Mouse (Mus musculus) midbrain, embryonic 15.5 days (tissue): ENCODE results near the gene Fgf11. TPM values are rescaled to one million over a fixed set of nuclear protein-coding genes. Genes with fewer than 3 reads are reported as not detected.
A peak's percentile ranks its signal among the peaks of the same experiment; 100 is the strongest.

ENCODE experiments used
- ATAC-seq: fragments of 200-750 bp; cut with Nextera tagmentation; replicated peaks from 2 replicates; pipeline ENCODE4 v1.8.0; 2017; ENCODE audit warnings: moderate TSS enrichment
- H3K27ac ChIP-seq: fragments of 300-500 bp; sonication (generic); 2 replicates; pipeline ENCODE4 v1.5.1; 2015; ENCODE audit warnings: mild to moderate bottlenecking, inconsistent platforms
- H3K27me3 ChIP-seq: fragments of 300-500 bp; sonication (generic); replicated peaks from 2 replicates; pipeline ENCODE4 v1.6.1; 2015; ENCODE audit warnings: inconsistent platforms
- H3K36me3 ChIP-seq: fragments of 300-500 bp; sonication (generic); replicated peaks from 2 replicates; pipeline ENCODE4 v1.6.1; 2015; ENCODE audit warnings: inconsistent platforms
- H3K4me1 ChIP-seq: fragments of 300-500 bp; sonication (generic); 2 replicates; pipeline ENCODE4 v1.6.1; 2015; ENCODE audit warnings: inconsistent platforms
- H3K4me2 ChIP-seq: fragments of 300-500 bp; sonication (generic); 2 replicates; pipeline ENCODE4 v1.6.1; 2015; ENCODE audit warnings: inconsistent platforms, mild to moderate bottlenecking, moderate library complexity
- H3K4me3 ChIP-seq: fragments of 300-500 bp; sonication (generic); 2 replicates; pipeline ENCODE4 v1.5.1; 2015; ENCODE audit warnings: mild to moderate bottlenecking, inconsistent platforms
- H3K9ac ChIP-seq: fragments of 300-500 bp; sonication (generic); 2 replicates; pipeline ENCODE4 v1.6.1; 2015; ENCODE audit warnings: mild to moderate bottlenecking, inconsistent platforms
- H3K9me3 ChIP-seq: fragments of 300-500 bp; sonication (generic); 2 replicates; pipeline ENCODE4 v1.6.1; 2016; ENCODE audit warnings: inconsistent platforms
- WGBS: fragments of 180-500 bp; shearing (Covaris S2); methylation state at CpG from one replicate; pipeline ENCODE4 v1.1.7; 2015; ENCODE audit warnings: mixed read lengths; 5-methylcytosine and 5-hydroxymethylcytosine counted together
- polyA plus RNA-seq: library from polyadenylated mRNA; unstranded; fragments of >200 nt; fragmentation: Nextera tagmentation; extraction: Ambion mirVana; gene quantifications from 2 replicates; pipeline ENCODE4 v1.2.1, GENCODE M21; 2015

Gene Fgf11
- polyA plus RNA-seq, 1 experiment from 2014 or later = 4.5 TPM

GRCm38 (mm10) chr11:69797924-69798323 is 3.7 kb downstream of the Fgf11 start:
- no peaks in the 10 kb centered on the region for H3K9me3 ChIP-seq
- 74% methylated on average over 7 of the region's 7 CpGs for WGBS
- no peak overlapping the region for H3K27ac ChIP-seq
- H3K9ac ChIP-seq = no peak overlapping the region
- no peak overlapping the region for H3K4me2 ChIP-seq
- no peak for ATAC-seq
- H3K4me1 ChIP-seq = peaks cover 43% of the 10 kb centered on the region
- H3K4me3 ChIP-seq = no peak overlapping the region
- H3K27me3 ChIP-seq = peaks cover 14% of the 10 kb centered on the region; the same call in 1 of the 2 replicates
- no peaks in the 10 kb centered on the region for H3K36me3 ChIP-seq

- H3K27ac ChIP-seq = no peak overlapping the region
- ATAC-seq = no peak
- H3K9me3 ChIP-seq = no peaks in the 10 kb centered on the region
- no peak overlapping the region for H3K9ac ChIP-seq
- no peaks in the 10 kb centered on the region for H3K36me3 ChIP-seq
- peaks cover 24% of the 10 kb centered on the region for H3K4me1 ChIP-seq
- H3K4me3 ChIP-seq = peak overlapping the region; percentile 43
- peak overlapping the region; percentile 75 for H3K4me2 ChIP-seq
- WGBS = 3% methylated on average over 13 of the region's 13 CpGs
- peaks cover 14% of the 10 kb centered on the region; the same call in 1 of the 2 replicates for H3K27me3 ChIP-seq
These were observed 5.6 kb downstream of the Fgf11 start for GRCm38 (mm10) chr11:69795983-69796435.

- WGBS = 2% methylated on average over 52 of the region's 52 CpGs
- Histone ChIP-seq H3K27ac (no peak within 1 kb of the TSS), H3K36me3 (no peaks in the 10 kb centered on the region), H3K27me3 (peaks cover 14% of the 10 kb centered on the region; the same call in 1 of the 2 replicates), H3K9me3 (no peaks in the 10 kb centered on the region), H3K4me3 (peak within 1 kb of the TSS; percentile 43), H3K9ac (peak within 1 kb of the TSS; percentile 25), H3K4me1 (peaks cover 21% of the 10 kb centered on the region), H3K4me2 (peak within 1 kb of the TSS; percentile 75)
- peak; percentile 90 for ATAC-seq
These were observed 6.3 kb downstream of the Fgf11 start, which contains the start of gene Chrnb1 for GRCm38 (mm10) chr11:69795168-69795982. TSS of gene Chrnb1 (minus strand) at chr11:69795943.

- no peaks in the 10 kb centered on the region for H3K36me3 ChIP-seq
- no peak overlapping the region for H3K4me2 ChIP-seq
- H3K4me1 ChIP-seq = peaks cover 8% of the 10 kb centered on the region
- H3K9me3 ChIP-seq = no peaks in the 10 kb centered on the region
- H3K4me3 ChIP-seq = no peak overlapping the region
- 66% methylated on average over 5 of the region's 5 CpGs for WGBS
- ATAC-seq = no peak
- peaks cover 14% of the 10 kb centered on the region; the same call in 1 of the 2 replicates for H3K27me3 ChIP-seq
- H3K9ac ChIP-seq = no peak overlapping the region
- H3K27ac ChIP-seq = no peak overlapping the region
These were observed 8.2 kb downstream of the Fgf11 start for GRCm38 (mm10) chr11:69793429-69793828.

- H3K27me3 ChIP-seq = peaks cover 14% of the 10 kb centered on the region; the same call in 1 of the 2 replicates
- no peak for ATAC-seq
- H3K27ac ChIP-seq = no peak overlapping the region
- H3K9ac ChIP-seq = no peak overlapping the region
- H3K4me2 ChIP-seq = no peak overlapping the region
- no peaks in the 10 kb centered on the region for H3K36me3 ChIP-seq
- WGBS = 71% methylated on average over 5 of the region's 5 CpGs
- H3K4me1 ChIP-seq = peaks cover 8% of the 10 kb centered on the region
- no peak overlapping the region for H3K4me3 ChIP-seq
- no peaks in the 10 kb centered on the region for H3K9me3 ChIP-seq
These were observed 10.2 kb downstream of the Fgf11 start for GRCm38 (mm10) chr11:69791420-69791819.

- Histone ChIP-seq H3K4me1 (no peaks in the 10 kb centered on the region), H3K4me3 (no peak overlapping the region), H3K36me3 (no peaks in the 10 kb centered on the region), H3K4me2 (no peak overlapping the region), H3K27ac (no peak overlapping the region), H3K27me3 (0 out of 2 replicates have a peak, but pooled peaks cover 4% of the 10 kb centered on the region), H3K9me3 (no peaks in the 10 kb centered on the region), H3K9ac (no peak overlapping the region)
- ATAC-seq = no peak
- 58% methylated on average over 5 of the region's 5 CpGs for WGBS
These were observed 12.2 kb downstream of the Fgf11 start for GRCm38 (mm10) chr11:69789431-69789830.

GRCm38 (mm10) chr11:69787306-69787705 is 14.4 kb downstream of the Fgf11 start:
- Histone ChIP-seq H3K27me3 (no peaks in the 10 kb centered on the region), H3K9me3 (no peaks in the 10 kb centered on the region), H3K4me3 (no peak overlapping the region), H3K27ac (no peak overlapping the region), H3K4me2 (no peak overlapping the region), H3K36me3 (no peaks in the 10 kb centered on the region), H3K4me1 (no peaks in the 10 kb centered on the region), H3K9ac (no peak overlapping the region)
- 80% methylated on average over 5 of the region's 5 CpGs for WGBS
- no peak for ATAC-seq

GRCm38 (mm10) chr11:69784793-69785272 is 16.8 kb downstream of the Fgf11 start:
- H3K27me3 ChIP-seq = no peaks in the 10 kb centered on the region
- H3K4me2 ChIP-seq = no peak overlapping the region
- H3K9me3 ChIP-seq = no peaks in the 10 kb centered on the region
- H3K9ac ChIP-seq = no peak overlapping the region
- no peak overlapping the region for H3K27ac ChIP-seq
- no peaks in the 10 kb centered on the region for H3K4me1 ChIP-seq
- 45% methylated on average over 15 of the region's 15 CpGs for WGBS
- ATAC-seq = no peak
- no peak overlapping the region for H3K4me3 ChIP-seq
- H3K36me3 ChIP-seq = no peaks in the 10 kb centered on the region

- no peak overlapping the region for H3K4me3 ChIP-seq
- no peaks in the 10 kb centered on the region for H3K36me3 ChIP-seq
- 42% methylated on average over 4 of the region's 4 CpGs for WGBS
- no peaks in the 10 kb centered on the region for H3K9me3 ChIP-seq
- ATAC-seq = no peak
- no peaks in the 10 kb centered on the region for H3K27me3 ChIP-seq
- H3K27ac ChIP-seq = no peak overlapping the region
- no peak overlapping the region for H3K9ac ChIP-seq
- no peaks in the 10 kb centered on the region for H3K4me1 ChIP-seq
- H3K4me2 ChIP-seq = no peak overlapping the region
These were observed 19.8 kb downstream of the Fgf11 start for GRCm38 (mm10) chr11:69781828-69782227.

GRCm38 (mm10) chr11:69778985-69779384 is 22.7 kb downstream of the Fgf11 start:
- H3K9me3 ChIP-seq = no peaks in the 10 kb centered on the region
- H3K9ac ChIP-seq = no peak overlapping the region
- H3K4me1 ChIP-seq = no peaks in the 10 kb centered on the region
- peaks cover 6% of the 10 kb centered on the region; the same call in 1 of the 2 replicates for H3K36me3 ChIP-seq
- WGBS = 55% methylated on average over 7 of the region's 7 CpGs
- ATAC-seq = no peak
- no peak overlapping the region for H3K4me3 ChIP-seq
- no peak overlapping the region for H3K4me2 ChIP-seq
- no peaks in the 10 kb centered on the region for H3K27me3 ChIP-seq
- H3K27ac ChIP-seq = no peak overlapping the region

GRCm38 (mm10) chr11:69778258-69778982 is 23.2 kb downstream of the Fgf11 start:
- Histone ChIP-seq H3K9me3 (no peaks in the 10 kb centered on the region), H3K4me2 (no peak overlapping the region), H3K27ac (no peak overlapping the region), H3K9ac (no peak overlapping the region), H3K36me3 (peaks cover 6% of the 10 kb centered on the region; the same call in 1 of the 2 replicates), H3K4me3 (no peak overlapping the region), H3K27me3 (no peaks in the 10 kb centered on the region), H3K4me1 (no peaks in the 10 kb centered on the region)
- 67% methylated on average over 23 of the region's 23 CpGs for WGBS
- no peak for ATAC-seq
